Mouse (Mus musculus) CD4-positive naive resting alpha-beta T cell, adult 76 days (primary cell): Measurements from ENCODE around the gene Spag8. TPM values are rescaled to one million over a fixed set of nuclear protein-coding genes. Genes with fewer than 3 reads are reported as not detected.

Experiments
- total RNA-seq: library from RNA; stranded (reverse); gene quantifications from one replicate; pipeline ENCODE4 v1.2.4, GENCODE M21; 2023

Spag8 gene
- 0.62 TPM for total RNA-seq

DNA sequence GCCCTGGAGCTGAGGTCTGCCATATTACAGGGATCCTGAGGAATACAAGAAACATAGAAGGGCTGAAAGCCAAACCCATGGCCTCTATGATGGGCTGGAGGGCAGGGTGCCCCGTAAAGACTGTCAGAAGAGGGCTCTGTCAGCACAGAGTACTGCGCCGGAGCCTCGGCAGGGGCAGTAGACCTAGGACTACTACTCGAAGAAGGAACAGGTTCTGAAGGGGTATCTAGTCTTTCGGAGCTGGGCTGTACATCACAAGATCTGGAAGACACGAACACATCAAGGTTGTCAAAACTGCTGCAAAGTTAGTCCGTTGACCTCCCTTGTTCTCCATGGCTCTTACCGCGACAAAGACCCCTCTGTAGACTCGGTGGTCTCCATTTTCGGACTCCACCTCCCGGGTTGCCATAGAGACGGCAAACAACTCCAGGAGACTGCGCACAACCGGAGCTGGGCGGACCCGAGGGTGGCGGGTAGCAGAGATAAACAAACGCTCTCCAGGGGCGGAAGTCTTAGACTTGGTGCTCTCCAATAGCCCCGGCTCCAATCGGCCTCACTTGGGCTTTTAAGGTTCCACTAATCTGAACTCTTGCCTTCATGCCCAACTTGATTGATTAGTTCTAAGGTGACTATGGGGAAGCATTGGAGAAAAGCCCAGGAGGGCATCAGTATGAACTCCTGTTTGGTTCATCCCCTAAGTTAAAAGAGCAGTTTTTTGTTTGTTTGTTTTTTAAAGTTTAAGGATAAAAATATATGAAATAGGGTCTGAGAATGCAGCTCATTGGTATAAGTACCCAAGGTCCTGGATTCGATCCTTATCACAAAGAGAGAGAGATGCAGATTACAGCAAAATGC lies at the start of gene Spag8:
Gene Spag8 (minus strand): TSS at position 434 of the 855 bp plus-strand sequence.

DNA sequence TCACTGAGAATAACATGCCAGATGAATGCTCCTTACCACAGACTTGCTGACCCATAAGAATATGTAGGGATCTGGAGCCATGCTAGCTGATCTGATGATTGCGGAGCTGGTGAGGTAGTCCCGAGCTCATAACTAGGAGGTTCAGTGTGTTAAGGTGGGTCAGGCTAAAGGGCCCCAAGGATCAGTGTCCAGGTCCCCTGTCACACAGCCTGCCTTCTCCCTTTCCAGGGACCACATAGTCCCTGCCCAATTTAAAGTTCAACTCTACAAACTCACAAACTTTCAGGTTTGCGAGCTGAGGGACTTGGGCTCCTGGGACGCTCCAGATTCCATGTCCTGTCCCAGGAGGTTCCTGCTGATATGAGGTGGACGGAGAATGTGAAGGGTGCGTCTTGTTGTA lies 47.3 kb upstream of the Spag8 start, which contains the start of gene Olfr70:
Gene Olfr70 (minus strand): TSS at position 101 of the 400 bp plus-strand sequence.

DNA sequence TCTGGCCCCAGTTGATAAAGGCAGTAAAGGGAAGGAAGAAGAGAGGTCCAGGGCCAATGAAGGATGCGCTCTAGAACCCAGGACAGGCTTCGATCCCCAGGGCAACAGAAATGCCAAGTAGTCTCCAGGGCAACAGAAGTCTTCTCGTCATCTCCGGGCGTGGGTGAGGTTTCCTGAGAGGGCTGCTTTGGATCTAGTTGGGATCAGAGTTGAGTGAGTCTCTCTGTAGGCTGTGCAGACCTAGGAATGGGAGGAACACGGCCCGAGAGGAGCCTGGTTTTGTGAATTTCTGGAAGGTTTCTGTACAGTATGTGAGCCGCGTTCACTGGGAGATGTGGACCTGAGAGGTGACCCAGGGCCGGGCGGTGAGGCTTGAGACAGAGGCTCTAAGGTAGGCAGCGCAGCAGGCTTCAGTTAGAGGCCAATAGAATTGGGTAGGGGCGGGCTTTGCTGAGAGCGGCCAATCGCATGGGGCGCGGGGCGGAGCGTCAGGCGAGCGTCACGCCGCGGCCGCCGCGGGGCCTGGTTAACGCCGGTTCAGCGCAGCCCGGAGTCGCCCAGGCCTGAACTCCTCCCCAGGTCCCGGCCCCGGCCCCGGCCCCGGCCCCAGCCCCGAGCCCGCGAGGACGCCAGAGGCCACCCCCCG lies 15.5 kb upstream of the Spag8 start, which contains the start of the genes Tmem8b and Fam221b:
Gene Tmem8b (plus strand): TSS at position 190 of the 646 bp plus-strand sequence.
Gene Fam221b (minus strand): TSS at position 364 of the 646 bp plus-strand sequence.

DNA sequence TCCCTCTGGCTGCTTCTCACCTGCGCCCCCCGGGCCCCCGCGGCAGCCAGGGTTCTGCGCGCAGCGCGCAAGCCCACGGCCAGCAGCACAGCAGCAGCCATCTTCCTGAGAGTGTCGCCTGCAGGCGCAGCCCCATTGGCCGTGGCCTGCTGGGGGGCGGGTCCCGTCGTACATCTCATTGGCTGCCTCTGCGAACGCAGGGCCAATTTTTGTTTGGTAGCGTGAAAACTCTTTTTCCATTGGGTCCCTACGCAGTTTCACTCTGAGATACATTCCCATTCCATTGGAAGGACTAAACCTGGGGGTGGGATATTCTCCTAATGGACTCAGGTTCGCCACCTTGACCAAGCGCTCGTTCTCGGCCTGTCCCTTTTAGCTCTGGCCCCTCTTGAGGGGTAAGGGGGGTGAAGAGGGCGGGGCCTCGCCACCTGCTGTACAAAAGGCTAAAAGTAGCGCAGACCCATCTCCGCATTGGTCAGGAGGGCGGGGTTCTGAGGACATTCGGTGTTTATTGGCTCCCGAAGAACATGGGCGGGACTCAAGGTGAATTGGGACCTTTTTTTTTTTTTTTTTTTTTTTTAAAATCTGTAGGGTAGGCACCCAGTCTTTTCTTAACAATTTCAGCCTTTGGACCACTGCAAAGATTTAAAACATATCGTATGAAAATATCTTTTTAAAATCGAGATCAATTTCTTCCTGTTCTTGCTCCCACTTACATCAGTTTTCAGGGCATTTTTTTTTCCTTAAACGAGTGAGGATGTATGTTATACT lies 3.1 kb upstream of the Spag8 start, which contains the start of gene Hint2:
Gene Hint2 (minus strand): TSS at position 128 of the 771 bp plus-strand sequence.

DNA sequence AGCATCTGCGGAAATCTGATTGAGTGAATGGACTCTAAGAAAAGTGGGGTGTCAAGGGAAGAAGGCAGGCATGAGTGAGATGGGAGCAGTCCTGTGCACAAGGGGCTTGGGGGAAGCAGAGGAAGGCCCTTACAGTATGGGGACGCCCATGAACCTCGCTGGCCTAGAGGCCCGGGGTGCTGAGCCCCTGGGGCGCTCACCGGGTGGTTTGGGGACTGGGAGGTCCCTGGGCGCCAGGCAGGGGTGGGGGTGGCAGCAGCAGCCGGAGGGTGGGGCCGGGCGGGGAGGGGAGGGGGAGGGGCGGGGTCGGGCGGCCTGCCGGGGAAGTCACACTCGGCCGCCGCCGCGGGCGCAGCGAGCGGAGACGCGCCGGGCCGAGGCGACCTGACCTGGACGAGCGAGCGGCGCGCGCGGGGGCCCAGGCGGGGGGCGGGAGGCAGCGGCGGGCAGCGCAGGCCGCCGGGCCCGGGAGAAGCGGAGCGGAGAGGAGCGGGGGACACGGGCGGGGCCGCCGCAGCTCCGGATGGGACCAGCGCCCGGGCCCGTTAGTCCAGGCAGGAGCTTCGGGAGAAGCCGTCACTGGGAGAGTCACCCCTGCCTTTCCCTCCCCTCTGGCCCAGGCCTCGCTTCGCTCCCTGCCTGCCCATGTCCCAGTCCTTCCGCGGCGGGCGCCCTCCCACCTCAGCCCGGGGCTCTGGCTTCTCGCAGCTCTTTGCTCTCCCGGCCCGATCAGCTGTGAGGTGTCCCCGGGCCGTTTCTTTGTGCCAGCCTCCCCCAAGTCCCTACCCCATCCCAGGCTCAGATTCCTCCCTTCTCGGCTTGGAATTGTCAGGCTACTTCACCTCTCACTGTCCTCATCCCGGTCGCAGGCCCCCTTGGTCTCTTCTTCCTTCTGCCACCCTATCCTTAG lies 22.1 kb downstream of the Spag8 start, which contains the start of gene Npr2:
Gene Npr2 (plus strand): TSS at position 890 of the 910 bp plus-strand sequence.

Other genes starting within 250 kb of the Spag8 start
- not detected for gene Fam166b, start 224.5 kb downstream of the Spag8 start, total RNA-seq
- gene Tesk1, start 211.7 kb downstream of the Spag8 start, total RNA-seq = 35.3 TPM
- gene Cd72, start 199.0 kb downstream of the Spag8 start, total RNA-seq = 48.5 TPM
- gene Sit1, start 169.9 kb downstream of the Spag8 start, total RNA-seq = 60.7 TPM
- 21.2 TPM for gene Ccdc107, start 160.7 kb downstream of the Spag8 start, total RNA-seq
- 3.0 TPM for gene Arhgef39, start 153.9 kb downstream of the Spag8 start, total RNA-seq
- not detected for gene Car9, start 146.6 kb downstream of the Spag8 start, total RNA-seq
- not detected for gene Tpm2, start 129.8 kb downstream of the Spag8 start, total RNA-seq
- 73.3 TPM for gene Creb3, start 91.3 kb downstream of the Spag8 start, total RNA-seq
- 270 TPM for gene Tln1, start 90.9 kb downstream of the Spag8 start, total RNA-seq
- gene Rgp1, start 74.9 kb downstream of the Spag8 start, total RNA-seq = 34.1 TPM
- 26.5 TPM for gene Gba2, start 74.7 kb downstream of the Spag8 start, total RNA-seq
- gene Msmp, start 69.1 kb downstream of the Spag8 start, total RNA-seq = not detected
- not detected for gene Npr2, start 21.7 kb downstream of the Spag8 start, total RNA-seq
- 17.1 TPM for gene Hint2, start 2.9 kb upstream of the Spag8 start, total RNA-seq
- gene Tmem8b, start 15.4 kb upstream of the Spag8 start, total RNA-seq = 4.6 TPM
- gene Fam221b, start 15.6 kb upstream of the Spag8 start, total RNA-seq = not detected
- gene Olfr70, start 47.2 kb upstream of the Spag8 start, total RNA-seq = not detected
- not detected for gene Olfr71, start 56.7 kb upstream of the Spag8 start, total RNA-seq
- gene Hrct1, start 73.6 kb upstream of the Spag8 start, total RNA-seq = not detected
- not detected for gene Spaar, start 76.4 kb upstream of the Spag8 start, total RNA-seq
- not detected for gene Olfr159, start 117.4 kb upstream of the Spag8 start, total RNA-seq
- gene Olfr156, start 170.3 kb upstream of the Spag8 start, total RNA-seq = not detected
- gene Olfr157, start 186.6 kb upstream of the Spag8 start, total RNA-seq = not detected
- not detected for gene Olfr155, start 198.0 kb upstream of the Spag8 start, total RNA-seq
- gene Reck, start 221.9 kb upstream of the Spag8 start, total RNA-seq = 3.0 TPM